Mouse (Mus musculus) lung, embryonic 15.5 days (tissue): ENCODE measurements around the gene Soat2. TPM values are rescaled to one million over a fixed set of nuclear protein-coding genes. Genes with fewer than 3 reads are reported as not detected.

Experiments
- ATAC-seq: fragments of 200-750 bp; cut with Nextera tagmentation; 2 replicates; pipeline ENCODE4 v1.8.0; 2017; ENCODE audit warnings: moderate number of reproducible peaks, borderline replicate concordance; ENCODE audit not compliant: low FRiP score, low TSS enrichment; ENCODE audit errors: extremely low read depth
- H3K27ac ChIP-seq: fragments of 300-500 bp; sonication (generic); 2 replicates; pipeline ENCODE4 v1.5.1; 2015; ENCODE audit warnings: moderate library complexity, mild to moderate bottlenecking, inconsistent platforms
- H3K27me3 ChIP-seq: fragments of 300-500 bp; sonication (generic); 2 replicates; pipeline ENCODE4 v1.6.1; 2015; ENCODE audit warnings: inconsistent platforms
- H3K36me3 ChIP-seq: fragments of 300-500 bp; sonication (generic); 2 replicates; pipeline ENCODE4 v1.6.1; 2015; ENCODE audit warnings: inconsistent platforms
- H3K4me1 ChIP-seq: fragments of 300-500 bp; sonication (generic); 2 replicates; pipeline ENCODE4 v1.6.1; 2015; ENCODE audit warnings: inconsistent platforms
- H3K4me2 ChIP-seq: fragments of 300-500 bp; sonication (generic); 2 replicates; pipeline ENCODE4 v1.6.1; 2015; ENCODE audit warnings: inconsistent platforms, mild to moderate bottlenecking, moderate library complexity
- H3K4me3 ChIP-seq: fragments of 300-500 bp; sonication (generic); 2 replicates; pipeline ENCODE4 v1.5.1; 2015; ENCODE audit warnings: mild to moderate bottlenecking, inconsistent platforms
- H3K9ac ChIP-seq: fragments of 300-500 bp; sonication (generic); 2 replicates; pipeline ENCODE4 v1.6.1; 2015; ENCODE audit warnings: inconsistent platforms
- H3K9me3 ChIP-seq: fragments of 300-500 bp; sonication (generic); 2 replicates; pipeline ENCODE4 v1.6.1; 2016; ENCODE audit warnings: inconsistent platforms
- WGBS: fragments of 180-500 bp; shearing (Covaris S2); methylation state at CpG from one replicate; pipeline ENCODE4 v1.1.7; 2015; 5-methylcytosine and 5-hydroxymethylcytosine counted together
- polyA plus RNA-seq: library from polyadenylated mRNA; unstranded; fragments of >200 nt; fragmentation: Nextera tagmentation; extraction: Ambion mirVana; gene quantifications from 2 replicates; pipeline ENCODE4 v1.2.1, GENCODE M21; 2015

The Soat2 gene
- 0.20 and 0.34 TPM in 2 replicates for polyA plus RNA-seq

DNA sequence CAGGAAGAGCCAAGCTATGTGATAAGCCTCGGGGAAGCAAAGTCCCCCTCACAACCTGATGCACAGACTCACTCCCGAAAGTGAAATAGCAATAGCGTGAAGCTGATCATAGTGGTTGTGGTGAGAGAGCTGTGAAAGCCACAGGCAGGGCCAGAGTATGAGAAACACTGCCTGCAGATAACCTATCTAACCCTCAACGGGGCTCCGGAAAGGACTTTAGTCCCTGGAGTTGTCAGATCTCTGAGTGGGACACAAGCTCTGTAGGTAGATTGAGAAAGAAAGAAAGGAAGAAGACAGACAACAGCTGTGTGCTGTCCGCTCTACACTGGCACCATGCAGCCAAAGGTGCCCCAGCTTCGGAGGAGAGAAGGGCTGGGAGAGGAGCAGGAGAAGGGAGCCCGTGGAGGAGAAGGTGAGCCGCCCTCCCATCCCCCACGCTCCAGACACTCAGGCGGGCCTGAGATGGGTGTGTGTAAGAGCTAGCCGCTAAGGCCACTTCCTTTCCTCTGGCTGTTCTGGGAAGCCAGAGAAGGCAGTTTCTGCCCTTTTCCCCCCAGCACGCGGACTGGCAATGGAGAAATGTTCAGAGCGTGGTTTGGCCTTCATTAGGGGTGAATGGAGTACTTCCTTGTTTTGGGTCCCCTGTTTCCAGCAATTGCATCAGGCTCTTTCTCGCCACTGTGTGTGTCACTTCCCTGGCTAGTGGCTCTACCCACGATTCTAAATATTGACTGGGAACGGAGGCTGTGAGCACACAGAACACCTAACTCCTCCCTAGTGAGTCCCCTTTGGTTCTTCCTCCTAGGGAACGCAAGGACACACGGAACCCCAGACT lies at the start of gene Soat2:
Soat2 (plus strand) TSS at position 226 of the 835 bp plus-strand sequence.
- Histone ChIP-seq H3K4me1 (peaks cover 10% of the 10 kb centered on the region), H3K9ac (peak within 1 kb of the TSS; percentile 2; the same call in 1 of the 2 replicates), H3K9me3 (no peaks in the 10 kb centered on the region), H3K36me3 (no peaks in the 10 kb centered on the region), H3K27ac (no peak within 1 kb of the TSS), H3K27me3 (peaks cover 7% of the 10 kb centered on the region), H3K4me2 (0 out of 2 replicates have a peak within 1 kb of the TSS, but pooled peaks have one; percentile 14), H3K4me3 (no peak within 1 kb of the TSS)
- ATAC-seq: no peak
- 28% methylated on average over 20 of the region's 20 CpGs for WGBS

GRCm38 (mm10) chr15:102100996-102101671 lies 49.2 kb upstream of the Soat2 start:
- peak; percentile 16 for ATAC-seq
- WGBS: 9% methylated on average over 10 of the region's 10 CpGs
- peaks cover 85% of the 10 kb centered on the region for H3K4me1 ChIP-seq

DNA sequence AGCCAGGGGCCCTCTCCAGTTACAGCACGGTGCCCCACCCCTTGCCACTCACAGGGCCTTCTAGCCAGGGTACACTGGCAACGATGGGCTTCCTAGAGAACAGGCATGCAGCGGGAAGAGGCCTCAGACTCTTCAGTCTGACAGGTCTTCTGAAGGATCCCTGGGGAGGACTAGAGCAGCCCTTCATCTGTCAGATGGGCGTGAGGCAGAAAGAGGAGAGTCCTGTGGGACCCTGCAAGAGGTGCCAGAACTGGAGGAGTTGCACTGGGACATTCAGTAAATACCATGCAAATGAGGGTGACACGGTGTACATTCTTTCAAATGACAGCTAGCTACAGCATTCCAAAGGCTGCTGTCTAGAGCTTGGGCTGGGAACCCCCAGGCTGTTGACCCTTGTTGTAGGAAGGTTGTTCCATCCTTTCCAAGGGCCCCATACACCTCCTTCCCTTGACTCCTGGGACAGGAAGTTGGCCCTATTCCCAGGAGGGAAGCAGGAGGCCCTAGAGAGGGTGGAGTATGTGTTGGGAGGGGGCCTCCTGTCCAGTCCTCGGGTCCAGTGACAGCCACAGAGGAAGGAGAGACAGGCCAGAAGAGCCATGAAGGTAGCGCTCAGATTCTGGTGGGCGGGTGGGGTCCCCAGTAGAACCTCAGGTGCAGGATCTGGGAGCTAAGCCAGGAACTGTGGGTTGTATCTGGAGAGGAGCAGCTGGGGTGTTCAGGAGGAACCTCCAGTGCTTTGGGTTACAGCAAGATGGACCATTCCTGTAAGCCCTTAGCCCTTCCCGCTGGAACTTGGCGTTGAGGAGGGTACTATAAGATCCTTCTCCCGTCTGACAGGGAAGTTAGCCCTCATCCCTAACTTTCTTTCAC lies 48.4 kb upstream of the Soat2 start:
- peak overlapping the region; percentile 54 for H3K4me3 ChIP-seq
- H3K9me3 ChIP-seq: no peaks in the 10 kb centered on the region
- peaks cover 92% of the 10 kb centered on the region for H3K4me1 ChIP-seq
- H3K36me3 ChIP-seq: peaks cover 21% of the 10 kb centered on the region
- H3K4me2 ChIP-seq: peak overlapping the region; percentile 83
- 7% methylated on average over 11 of the region's 11 CpGs for WGBS
- H3K9ac ChIP-seq: peak overlapping the region; percentile 62
- peak overlapping the region; percentile 98 for H3K27ac ChIP-seq
- no peaks in the 10 kb centered on the region for H3K27me3 ChIP-seq
- ATAC-seq: peak; percentile 24

More at GRCm38 (mm10) chr15:102100996-102101671, 49.2 kb upstream of the Soat2 start:
- no peaks in the 10 kb centered on the region for H3K27me3 ChIP-seq
- peaks cover 19% of the 10 kb centered on the region for H3K36me3 ChIP-seq
- peak overlapping the region; percentile 54 for H3K4me3 ChIP-seq
- peak overlapping the region; percentile 62 for H3K9ac ChIP-seq
- no peaks in the 10 kb centered on the region for H3K9me3 ChIP-seq
- peak overlapping the region; percentile 98 for H3K27ac ChIP-seq
- H3K4me2 ChIP-seq: peak overlapping the region; percentile 83

GRCm38 (mm10) chr15:102102548-102103121 lies 47.7 kb upstream of the Soat2 start:
- peaks cover 93% of the 10 kb centered on the region for H3K4me1 ChIP-seq
- WGBS: 6% methylated on average over 6 of the region's 6 CpGs

GRCm38 (mm10) chr15:102103371-102103946 lies 46.9 kb upstream of the Soat2 start:
- Histone ChIP-seq H3K9ac (peak overlapping the region; percentile 62), H3K36me3 (peaks cover 27% of the 10 kb centered on the region), H3K4me3 (peak overlapping the region; percentile 54), H3K27me3 (no peaks in the 10 kb centered on the region), H3K9me3 (no peaks in the 10 kb centered on the region), H3K4me2 (peak overlapping the region; percentile 83), H3K4me1 (peaks cover 92% of the 10 kb centered on the region), H3K27ac (peak overlapping the region; percentile 98)
- peak; percentile 16; the same call in 1 of the 2 replicates for ATAC-seq
- WGBS: 3% methylated on average over 14 of the region's 14 CpGs

More at GRCm38 (mm10) chr15:102102548-102103121, 47.7 kb upstream of the Soat2 start:
- 0 out of 2 replicates have a peak, but pooled peaks have one; percentile 4 for ATAC-seq
- Histone ChIP-seq H3K4me2 (peak overlapping the region; percentile 83), H3K4me3 (peak overlapping the region; percentile 54), H3K36me3 (peaks cover 22% of the 10 kb centered on the region), H3K9ac (peak overlapping the region; percentile 62), H3K27me3 (no peaks in the 10 kb centered on the region), H3K27ac (peak overlapping the region; percentile 98), H3K9me3 (no peaks in the 10 kb centered on the region)

- WGBS: 7% methylated on average over 12 of the region's 12 CpGs
- H3K27ac ChIP-seq: peak overlapping the region; percentile 98
- peaks cover 33% of the 10 kb centered on the region for H3K36me3 ChIP-seq
- H3K4me3 ChIP-seq: peak overlapping the region; percentile 54
- ATAC-seq: peak; percentile 56
- peaks cover 92% of the 10 kb centered on the region for H3K4me1 ChIP-seq
- no peaks in the 10 kb centered on the region for H3K27me3 ChIP-seq
- H3K4me2 ChIP-seq: peak overlapping the region; percentile 83
- H3K9me3 ChIP-seq: no peaks in the 10 kb centered on the region
- peak overlapping the region; percentile 62 for H3K9ac ChIP-seq
Measured at GRCm38 (mm10) chr15:102103947-102104555, 46.3 kb upstream of the Soat2 start.

- Histone ChIP-seq H3K36me3 (peaks cover 46% of the 10 kb centered on the region), H3K4me3 (0 out of 2 replicates have a peak overlapping the region, but pooled peaks have one; percentile 3), H3K27ac (peak overlapping the region; percentile 98), H3K4me1 (peaks cover 88% of the 10 kb centered on the region), H3K4me2 (peak overlapping the region; percentile 83), H3K27me3 (no peaks in the 10 kb centered on the region), H3K9ac (no peak overlapping the region), H3K9me3 (no peaks in the 10 kb centered on the region)
- no peak for ATAC-seq
- WGBS: 14% methylated on average over 5 of the region's 5 CpGs
Measured at GRCm38 (mm10) chr15:102105360-102105759, 45.0 kb upstream of the Soat2 start.

- H3K36me3 ChIP-seq: peaks cover 53% of the 10 kb centered on the region
- 0 out of 2 replicates have a peak overlapping the region, but pooled peaks have one; percentile 3 for H3K4me3 ChIP-seq
- 35% methylated on average over 18 of the region's 18 CpGs for WGBS
Measured at GRCm38 (mm10) chr15:102105764-102106730, 44.3 kb upstream of the Soat2 start.

DNA sequence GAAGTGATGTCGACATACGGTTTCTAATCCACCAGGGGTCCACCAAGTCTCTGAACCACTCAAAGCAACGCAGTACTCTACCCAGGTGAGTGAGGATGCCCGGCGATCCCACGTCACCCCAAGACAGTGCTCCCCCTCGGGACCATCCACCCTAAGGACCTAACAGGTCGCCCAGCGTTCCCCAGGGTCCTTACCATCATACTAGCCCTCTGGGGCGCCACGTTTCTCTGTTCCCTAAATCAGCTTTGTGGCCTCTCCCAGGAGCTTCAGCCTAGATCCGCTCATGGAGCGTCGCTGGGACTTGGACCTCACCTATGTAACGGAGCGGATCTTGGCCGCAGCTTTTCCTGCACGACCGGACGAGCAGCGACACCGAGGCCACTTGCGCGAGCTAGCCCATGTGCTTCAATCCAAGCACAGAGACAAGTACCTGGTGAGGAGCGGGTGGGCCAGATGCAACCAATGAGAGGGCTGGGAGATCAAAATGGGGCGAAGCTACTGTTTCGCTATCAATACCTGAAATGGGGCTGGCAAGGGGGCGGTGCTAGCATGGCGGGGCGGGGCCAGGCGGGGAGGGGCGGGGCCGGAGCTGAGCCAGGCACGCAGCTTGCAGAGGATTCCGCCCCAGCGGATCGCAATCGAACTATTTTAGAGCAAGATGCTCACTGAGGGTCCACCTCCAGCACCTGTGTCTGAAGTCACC lies 43.4 kb upstream of the Soat2 start:
- H3K27me3 ChIP-seq: no peaks in the 10 kb centered on the region
- H3K4me3 ChIP-seq: peak overlapping the region; percentile 22
- peaks cover 74% of the 10 kb centered on the region for H3K4me1 ChIP-seq
- H3K4me2 ChIP-seq: peak overlapping the region; percentile 83
- no peak overlapping the region; the same call in 1 of the 2 replicates for H3K27ac ChIP-seq
- H3K36me3 ChIP-seq: peaks cover 62% of the 10 kb centered on the region
- ATAC-seq: no peak
- H3K9ac ChIP-seq: no peak overlapping the region
- H3K9me3 ChIP-seq: no peaks in the 10 kb centered on the region
- 36% methylated on average over 38 of the region's 38 CpGs for WGBS

More at GRCm38 (mm10) chr15:102105764-102106730, 44.3 kb upstream of the Soat2 start:
- H3K27me3 ChIP-seq: no peaks in the 10 kb centered on the region
- H3K4me1 ChIP-seq: peaks cover 82% of the 10 kb centered on the region
- peak overlapping the region; percentile 83 for H3K4me2 ChIP-seq
- H3K9me3 ChIP-seq: no peaks in the 10 kb centered on the region
- no peak for ATAC-seq
- peak overlapping the region; percentile 22; the same call in 1 of the 2 replicates for H3K27ac ChIP-seq
- no peak overlapping the region for H3K9ac ChIP-seq
